In the genomic region with DNA sequence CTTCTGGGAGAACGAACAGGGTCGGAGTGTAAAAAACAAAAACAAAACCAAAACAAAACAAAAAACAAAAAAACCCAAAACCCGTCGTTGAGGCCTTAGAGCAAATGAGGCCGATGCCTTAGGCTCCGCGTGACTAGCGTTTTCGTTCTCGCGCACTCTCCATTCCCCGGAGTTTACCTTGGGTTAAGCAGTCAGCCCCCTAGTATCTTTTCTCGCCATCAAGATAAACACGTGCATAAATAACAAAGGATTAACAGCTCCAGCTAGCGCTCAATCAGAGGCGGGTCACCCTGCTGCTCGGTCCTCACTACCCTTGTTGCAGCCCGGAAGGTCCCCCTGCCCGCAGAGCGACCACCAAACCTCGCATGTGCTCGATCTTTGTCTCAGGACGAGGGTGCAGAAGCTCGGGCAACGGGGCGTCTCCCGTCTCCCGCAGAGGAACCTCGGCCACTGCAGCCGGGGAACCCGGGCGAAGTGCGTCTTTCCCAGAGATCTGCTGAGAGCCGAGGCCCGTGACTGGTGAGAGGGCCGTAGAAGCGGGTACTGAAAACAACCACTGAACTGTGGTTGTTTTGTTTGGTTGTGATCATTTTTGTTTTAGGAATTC, we compare ENCODE assay signal across 14 mouse cellular contexts. TPM values are rescaled to one million over a fixed set of nuclear protein-coding genes. Genes with fewer than 3 reads are reported as not detected.
A peak's percentile ranks its signal among the peaks of the same experiment; 100 is the strongest.
DNase-seq lines count a peak whose midpoint lies in the region; ATAC-seq and TF ChIP-seq lines count a peak whose summit lies in the region.
"Had no signal": no experiment of that assay in that cellular context is flagged by ENCODE, and none has a peak within 500 bp of the region (broad histone marks: within the 10 kb centered on the region; RNA-seq: fewer than 3 reads in every experiment).

No protein-coding gene starts in this region.

- H3K79me2 ChIP-seq in MEL (ENCODE audit: control insufficient read depth, insufficient read depth, low read length, poor library complexity) = peaks cover 12% of the 10 kb centered on the region

- no peak for TF ChIP-seq POLR2A in lung, adult 2 months (IDR thresholded peaks at IDR 0.05; ENCODE audit: borderline replicate concordance, extremely low read depth, low read depth, low read length)
- peak; percentile 27 to 69; a peak in 2 of 4 replicates for TF ChIP-seq POLR2A in MEL (IDR thresholded peaks at IDR 0.05; ENCODE audit: control insufficient read depth in 1 of 2, insufficient read depth in 1 of 2, low read depth in 1 of 2, low read length in 2 of 2, poor library complexity in 1 of 2)
- no peak for TF ChIP-seq POLR2A in limb, embryonic 14.5 days (IDR thresholded peaks at IDR 0.05; ENCODE audit: borderline replicate concordance, extremely low read depth, insufficient read depth, insufficient read length)

- peak; percentile 13 for DNase-seq in forebrain, postnatal 0 days
- DNase-seq in lung, embryonic 14.5 days = peak; percentile 20
- DNase-seq in lung, adult 2 months = no peak
- peak; percentile 90 for DNase-seq in MEL (ENCODE audit: low read depth, low spot score)
- DNase-seq in limb, embryonic 14.5 days (ENCODE audit: low spot score) = no peak
- DNase-seq in frontal cortex, postnatal 14 days (ENCODE audit: low spot score in 2 of 2) = no peak
- no peak for DNase-seq in left cerebral cortex, postnatal 14 days (ENCODE audit: low spot score in 2 of 2)
- DNase-seq: cerebellum, adult 9-11 months; thymus, adult 18-20 months had no signal

- no peaks in the 10 kb centered on the region for H3K4me1 ChIP-seq in forebrain, postnatal 0 days (ENCODE audit: insufficient read depth)
- no peaks in the 10 kb centered on the region for H3K4me1 ChIP-seq in forebrain, embryonic 16.5 days (replicated peaks; ENCODE audit: control insufficient read depth, insufficient read depth, low read length)
- no peaks in the 10 kb centered on the region for H3K4me1 ChIP-seq in lung, embryonic 14.5 days (ENCODE audit: insufficient read depth)
- H3K4me1 ChIP-seq in lung, adult 2 months (ENCODE audit: control insufficient read depth, insufficient read depth, low read length) = peaks cover 6% of the 10 kb centered on the region; the same call in 1 of the 2 replicates
- H3K4me1 ChIP-seq in MEL (ENCODE audit: control insufficient read depth in 1 of 2, insufficient read depth in 2 of 2, low read length in 2 of 2) = peaks cover 5 to 18% of the 10 kb centered on the region in 2 experiments; a peak in 3 of 4 replicates
- H3K4me1 ChIP-seq in limb, embryonic 14.5 days (ENCODE audit: control insufficient read depth, insufficient read depth, low read length) = no peaks in the 10 kb centered on the region

- no peak overlapping the region for H3K4me3 ChIP-seq in forebrain, postnatal 0 days (ENCODE audit: low read depth, low read length)
- H3K4me3 ChIP-seq in forebrain, embryonic 16.5 days (replicated peaks; ENCODE audit: low read length) = no peak overlapping the region
- H3K4me3 ChIP-seq in lung, embryonic 14.5 days (ENCODE audit: low read depth, low read length) = no peak overlapping the region
- no peak overlapping the region for H3K4me3 ChIP-seq in lung, adult 2 months (replicated peaks; ENCODE audit: extremely low read depth, low read depth, low read length)
- H3K4me3 ChIP-seq in MEL (ENCODE audit: control insufficient read depth in 1 of 2, insufficient read depth in 1 of 2, low read depth in 2 of 2, low read length in 2 of 2) = peak overlapping the region; percentile 78 to 88
- H3K4me3 ChIP-seq in limb, embryonic 14.5 days (replicated peaks; ENCODE audit: low read length) = no peak overlapping the region
- H3K4me3 ChIP-seq: left cerebral cortex, adult 2 months; lung, embryonic 15.5 days had no signal

- TF ChIP-seq RAD21 in MEL (IDR thresholded peaks at IDR 0.05; ENCODE audit: low read depth, low read length) = no peak

- peaks cover 96% of the 10 kb centered on the region for H3K27me3 ChIP-seq in forebrain, postnatal 0 days (ENCODE audit: insufficient read depth, low read length)
- H3K27me3 ChIP-seq in forebrain, embryonic 16.5 days (replicated peaks; ENCODE audit: control insufficient read depth, insufficient read depth, low read length) = peaks cover 96% of the 10 kb centered on the region
- H3K27me3 ChIP-seq in lung, embryonic 14.5 days (ENCODE audit: insufficient read depth, low read length) = peaks cover 100% of the 10 kb centered on the region
- H3K27me3 ChIP-seq in MEL (ENCODE audit: control insufficient read depth in 1 of 2, insufficient read depth in 2 of 2, low read length in 2 of 2) = no peaks in the 10 kb centered on the region
- peaks cover 99% of the 10 kb centered on the region for H3K27me3 ChIP-seq in limb, embryonic 14.5 days (ENCODE audit: control insufficient read depth, insufficient read depth, low read length)

- under 1% methylated on average over 37 of the region's 37 CpGs for WGBS in forebrain, postnatal 0 days
- under 1% methylated on average over 37 of the region's 37 CpGs for WGBS in forebrain, embryonic 16.5 days
- under 1% methylated on average over 37 of the region's 37 CpGs for WGBS in lung, embryonic 14.5 days
- 4% methylated on average over 37 of the region's 37 CpGs for WGBS in lung, adult 2 months
- under 1% methylated on average over 37 of the region's 37 CpGs for WGBS in limb, embryonic 14.5 days

- H3K27ac ChIP-seq in forebrain, postnatal 0 days (ENCODE audit: low read depth, low read length) = no peak overlapping the region
- no peak overlapping the region for H3K27ac ChIP-seq in forebrain, embryonic 16.5 days (ENCODE audit: low read length)
- H3K27ac ChIP-seq in lung, embryonic 14.5 days (ENCODE audit: low read depth) = no peak overlapping the region
- peak overlapping the region; percentile 95 for H3K27ac ChIP-seq in MEL (ENCODE audit: control insufficient read depth, low read depth, low read length)
- no peak overlapping the region for H3K27ac ChIP-seq in limb, embryonic 14.5 days (replicated peaks; ENCODE audit: low read depth, low read length)
- H3K27ac ChIP-seq: left cerebral cortex, adult 2 months; lung, embryonic 15.5 days had no signal

- ATAC-seq in forebrain, postnatal 0 days = no peak
- no peak for ATAC-seq in forebrain, embryonic 16.5 days
- ATAC-seq in lung, embryonic 14.5 days (ENCODE audit: insufficient read depth) = no peak
- no peak for ATAC-seq in limb, embryonic 14.5 days (ENCODE audit: low FRiP score, low read depth)
- ATAC-seq: hindbrain, embryonic 16.5 days had no signal

- no peak for TF ChIP-seq CTCF in forebrain, postnatal 0 days (IDR thresholded peaks at IDR 0.05; ENCODE audit: low read depth)
- TF ChIP-seq CTCF in lung, embryonic 14.5 days (IDR thresholded peaks at IDR 0.05; ENCODE audit: low read depth) = no peak
- no peak for TF ChIP-seq CTCF in lung, adult 2 months (IDR thresholded peaks at IDR 0.05; ENCODE audit: insufficient read depth, low read length)
- TF ChIP-seq CTCF in MEL (IDR thresholded peaks at IDR 0.05 in 2 of 3, conservative IDR thresholded peaks at IDR 0.05 in 1 of 3; ENCODE audit: control insufficient read depth in 1 of 3, insufficient read depth in 1 of 3, low read depth in 2 of 3, low read length in 3 of 3, poor library complexity in 1 of 3, severe bottlenecking in 1 of 3) = no peak

- no peak overlapping the region for H3K9ac ChIP-seq in forebrain, postnatal 0 days
- no peak overlapping the region for H3K9ac ChIP-seq in forebrain, embryonic 16.5 days (replicated peaks; ENCODE audit: low read depth, low read length)
- no peak overlapping the region for H3K9ac ChIP-seq in lung, embryonic 14.5 days
- peak overlapping the region; percentile 93 for H3K9ac ChIP-seq in MEL (ENCODE audit: control insufficient read depth, low read depth, low read length, poor library complexity, severe bottlenecking)
- no peak overlapping the region for H3K9ac ChIP-seq in limb, embryonic 14.5 days (ENCODE audit: low read depth, low read length, severe bottlenecking)
- H3K9ac ChIP-seq: lung, embryonic 15.5 days had no signal

- no peak overlapping the region for H3K4me2 ChIP-seq in forebrain, postnatal 0 days (ENCODE audit: low read depth)
- no peak overlapping the region for H3K4me2 ChIP-seq in forebrain, embryonic 16.5 days (ENCODE audit: low read length)
- no peak overlapping the region for H3K4me2 ChIP-seq in lung, embryonic 14.5 days
- 0 out of 2 replicates have a peak overlapping the region, but pooled peaks have one; percentile 7 for H3K4me2 ChIP-seq in limb, embryonic 14.5 days (replicated peaks; ENCODE audit: low read depth, low read length, severe bottlenecking)
- H3K4me2 ChIP-seq: lung, embryonic 15.5 days had no signal

- intact Hi-C loops in left cerebral cortex, postnatal 14 days (cut with DNase I) = loop anchor here (5.0 to 10.0 kb wide), 2 partner anchors 52 to 196 kb away; a partner anchor contains a TSS

- H3K36me3 ChIP-seq in forebrain, postnatal 0 days (ENCODE audit: insufficient read depth) = no peaks in the 10 kb centered on the region
- H3K36me3 ChIP-seq in forebrain, embryonic 16.5 days (ENCODE audit: control insufficient read depth, insufficient read depth) = no peaks in the 10 kb centered on the region
- no peaks in the 10 kb centered on the region for H3K36me3 ChIP-seq in lung, embryonic 14.5 days (ENCODE audit: insufficient read depth)
- H3K36me3 ChIP-seq in MEL (ENCODE audit: control insufficient read depth in 1 of 2, insufficient read depth in 2 of 2, low read length in 2 of 2) = peaks cover 0 to 16% of the 10 kb centered on the region in 2 experiments; a peak in 2 of 4 replicates
- no peaks in the 10 kb centered on the region for H3K36me3 ChIP-seq in limb, embryonic 14.5 days (ENCODE audit: control insufficient read depth, insufficient read depth, low read length)
- H3K36me3 ChIP-seq: lung, embryonic 15.5 days had no signal

- TF ChIP-seq EP300 in MEL (IDR thresholded peaks at IDR 0.05; ENCODE audit: low read depth in 1 of 2, low read length in 2 of 2) = peak in 1 of 2 experiments; percentile 18; a peak in 1 of 4 replicates

- H3K9me3 ChIP-seq in forebrain, postnatal 0 days (ENCODE audit: low read length) = no peaks in the 10 kb centered on the region
- H3K9me3 ChIP-seq in forebrain, embryonic 16.5 days (ENCODE audit: control insufficient read depth, low read length) = no peaks in the 10 kb centered on the region
- H3K9me3 ChIP-seq in lung, embryonic 14.5 days (ENCODE audit: low read depth, low read length) = no peaks in the 10 kb centered on the region
- H3K9me3 ChIP-seq in MEL (replicated peaks; ENCODE audit: insufficient read depth, low read length) = no peaks in the 10 kb centered on the region
- H3K9me3 ChIP-seq in limb, embryonic 14.5 days (ENCODE audit: control insufficient read depth, low read length) = no peaks in the 10 kb centered on the region
- H3K9me3 ChIP-seq: lung, embryonic 15.5 days had no signal

RNA-seq across cellular contexts. Expression of a gene that starts 9.2 kb away (rescaled TPM):
- not detected in 2 replicates for total RNA-seq in forebrain, postnatal 0 days (2014; rRNA removed)
- not detected in 2 replicates for polyA plus RNA-seq in forebrain, postnatal 0 days (2015; fragmentation: Nextera tagmentation; extraction: Ambion mirVana)
- 0.13 TPM in 1 of 2 replicates, not detected in the other for polyA plus RNA-seq in forebrain, embryonic 16.5 days (2015; fragmentation: Nextera tagmentation; extraction: Ambion mirVana)
- polyA plus RNA-seq in lung, embryonic 14.5 days (2014; fragmentation: Nextera tagmentation; extraction: Ambion mirVana) = not detected in 2 replicates
- polyA plus RNA-seq in lung, adult 2 months (2012; rRNA removed) = 1.4 TPM in 1 of 2 replicates, not detected in the other
- 12.1 and 13.8 TPM in 2 replicates for total RNA-seq in MEL (2012; rRNA removed)
- polyA plus RNA-seq in MEL (2012; ENCODE audit: insufficient read depth in 1 of 2, insufficient read length in 2 of 2, low read depth in 1 of 2, low replicate concordance in 2 of 2, missing spikeins in 1 of 2) = 10 to 100 TPM in 1 of 2 experiments, not detected in 1; 16.7 TPM
- not detected in 2 replicates for polyA plus RNA-seq in limb, embryonic 14.5 days (2012; rRNA removed)
- polyA plus RNA-seq in limb, embryonic 14.5 days (2014; fragmentation: Nextera tagmentation; extraction: Ambion mirVana) = not detected in 2 replicates
- total RNA-seq in left cerebral cortex, postnatal 14 days (2021) = not detected
- total RNA-seq: adrenal gland, postnatal 36 days; left cerebral cortex, adult 2 months had no signal
- polyA plus RNA-seq: hindbrain, embryonic 16.5 days; lung, embryonic 15.5 days had no signal

Comparison
In these comparisons a context has a peak if more than half of its experiments do, and no peak if none do; other contexts are left out.
1. DNase-seq: peak in forebrain, postnatal 0 days (single experiment), lung, embryonic 14.5 days (single experiment) and MEL (single experiment); none in lung, adult 2 months (single experiment), limb, embryonic 14.5 days (single experiment), frontal cortex, postnatal 14 days (0 of 2) and left cerebral cortex, postnatal 14 days (0 of 2).
2. H3K4me3 ChIP-seq: peak in MEL (2 of 2); none in forebrain, postnatal 0 days (single experiment), forebrain, embryonic 16.5 days (single experiment), lung, embryonic 14.5 days (single experiment), lung, adult 2 months (single experiment) and limb, embryonic 14.5 days (single experiment).
3. POLR2A ChIP-seq: peak in MEL (2 of 2); none in lung, adult 2 months (single experiment) and limb, embryonic 14.5 days (single experiment).